Mouse (Mus musculus) olfactory bulb, adult 2 months (tissue): ENCODE measurements around the gene Cdh6. TPM values are rescaled to one million over a fixed set of nuclear protein-coding genes. Genes with fewer than 3 reads are reported as not detected.

Experiments
- H3K27ac ChIP-seq: fragments of 200-500 bp; 2 replicates; pipeline ENCODE4 v1.5.1; 2012; ENCODE audit warnings: low read depth, low read length; ENCODE audit not compliant: insufficient read depth
- H3K4me1 ChIP-seq: fragments of 200-500 bp; 2 replicates; pipeline ENCODE4 v1.6.1; 2012; ENCODE audit warnings: low read length; ENCODE audit not compliant: control insufficient read depth, insufficient read depth
- H3K4me3 ChIP-seq: fragments of 200-500 bp; 2 replicates; pipeline ENCODE4 v1.5.1; 2012; ENCODE audit warnings: mild to moderate bottlenecking, low read depth, low read length, moderate library complexity; ENCODE audit not compliant: insufficient read depth
- CTCF ChIP-seq: fragments of 200-500 bp; IDR thresholded peaks from 2 replicates; pipeline ENCODE4 v1.5.1; 2012; ENCODE audit warnings: low read depth, mild to moderate bottlenecking, low read length, moderate library complexity; ENCODE audit not compliant: insufficient read depth
- POLR2A ChIP-seq: fragments of 200-500 bp; IDR thresholded peaks from 2 replicates; pipeline ENCODE4 v1.6.1; 2012; ENCODE audit warnings: mild to moderate bottlenecking, low read depth, low read length, moderate library complexity; ENCODE audit not compliant: insufficient read depth
- WGBS: fragments of 180-500 bp; shearing (Covaris S2); methylation state at CpG from one replicate; pipeline ENCODE4 v1.1.7; 2018; 5-methylcytosine and 5-hydroxymethylcytosine counted together
- polyA plus RNA-seq: library from polyadenylated mRNA; stranded (reverse); fragments of >200 nt; gene quantifications from 2 replicates; pipeline ENCODE4 v1.2.4, GENCODE M21; 2012; ENCODE audit warnings: low replicate concordance; ENCODE audit not compliant: missing spikeins, insufficient read depth, insufficient read length

Gene Cdh6
- polyA plus RNA-seq, result not detected in 2 replicates

DNA sequence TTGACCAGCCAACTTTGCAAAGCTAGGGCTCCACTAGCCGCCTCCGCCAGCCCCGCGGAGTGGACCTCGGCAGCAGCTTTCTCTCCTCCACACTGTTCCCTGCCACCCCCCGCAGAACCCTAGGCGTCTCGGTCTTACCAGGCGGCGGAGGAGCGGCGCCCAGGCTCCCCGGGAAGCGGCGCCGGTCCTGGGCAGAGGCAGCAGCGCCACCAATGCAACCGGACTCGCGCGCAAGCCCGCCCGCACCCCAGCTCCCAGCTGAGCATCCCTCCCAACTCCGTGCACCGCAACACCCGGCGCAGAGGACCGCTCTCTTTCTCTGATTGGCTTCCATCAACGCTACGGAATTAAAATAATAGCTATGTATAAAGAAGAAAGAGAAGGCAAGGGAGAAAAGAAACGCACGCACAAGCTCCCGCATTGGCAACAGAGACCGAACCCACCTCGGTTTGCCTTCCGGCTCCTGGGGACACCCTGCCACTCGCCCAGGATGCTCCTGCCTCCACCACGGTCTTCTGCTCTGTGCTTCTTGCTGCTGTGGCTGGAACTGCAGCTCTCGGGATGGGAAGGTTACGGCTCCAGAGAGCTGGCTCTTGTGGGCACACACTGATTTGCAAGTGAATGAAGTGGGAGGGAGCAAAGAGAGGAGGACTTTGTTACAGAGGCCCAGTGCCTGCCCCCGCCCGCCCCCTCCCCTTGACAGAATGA is at the start of gene Cdh6:
Cdh6 (minus strand) TSS at position 605 of the 708 bp plus-strand sequence.
- 0 out of 2 replicates have a peak, but pooled peaks cover 2% of the 10 kb centered on the region for H3K4me1 ChIP-seq
- TF ChIP-seq POLR2A, result no peak
- TF ChIP-seq CTCF, result no peak
- H3K27ac ChIP-seq, result peak within 1 kb of the TSS; percentile 24
- H3K4me3 ChIP-seq, result peak within 1 kb of the TSS; percentile 78
- under 1% methylated on average over 42 of the region's 42 CpGs for WGBS

DNA sequence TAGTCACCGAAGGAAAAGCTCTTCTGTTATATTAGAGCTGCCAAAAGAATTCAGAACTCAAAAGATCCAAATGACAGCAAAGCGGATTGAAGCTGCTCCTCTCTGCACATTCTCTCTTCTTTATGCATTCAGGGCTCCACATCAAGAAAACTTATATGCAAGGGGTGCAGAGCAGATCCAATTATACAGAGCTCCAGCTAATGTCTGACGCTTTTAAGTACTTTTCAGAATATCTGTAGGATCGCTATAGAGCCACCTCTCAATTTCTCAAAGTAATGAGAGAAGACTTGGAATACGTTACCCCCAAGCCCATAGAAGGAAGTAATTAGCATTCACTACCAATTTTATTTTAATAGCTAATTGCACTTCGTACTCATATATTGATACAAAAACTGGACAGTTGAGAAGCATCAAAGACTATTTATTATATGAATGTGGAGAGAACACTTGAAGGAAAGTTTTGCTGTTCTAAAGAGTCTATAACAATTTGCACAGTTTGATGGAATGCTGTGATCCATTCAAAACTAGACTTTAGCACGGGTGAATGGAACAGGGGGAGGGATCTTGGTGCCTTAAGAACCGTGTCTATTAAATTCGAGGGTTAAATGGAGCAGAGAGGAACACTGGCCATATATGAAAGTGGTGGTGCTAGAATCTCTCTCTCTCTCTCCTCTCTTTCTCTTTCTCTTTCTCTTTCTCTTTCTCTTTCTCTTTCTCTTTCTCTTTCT is 46.4 kb upstream of the Cdh6 start:
- TF ChIP-seq CTCF, result no peak
- no peak for TF ChIP-seq POLR2A
- Histone ChIP-seq H3K4me1 (no peaks in the 10 kb centered on the region), H3K4me3 (no peak overlapping the region), H3K27ac (no peak overlapping the region)
- 48% methylated on average over 9 of the region's 9 CpGs for WGBS

DNA sequence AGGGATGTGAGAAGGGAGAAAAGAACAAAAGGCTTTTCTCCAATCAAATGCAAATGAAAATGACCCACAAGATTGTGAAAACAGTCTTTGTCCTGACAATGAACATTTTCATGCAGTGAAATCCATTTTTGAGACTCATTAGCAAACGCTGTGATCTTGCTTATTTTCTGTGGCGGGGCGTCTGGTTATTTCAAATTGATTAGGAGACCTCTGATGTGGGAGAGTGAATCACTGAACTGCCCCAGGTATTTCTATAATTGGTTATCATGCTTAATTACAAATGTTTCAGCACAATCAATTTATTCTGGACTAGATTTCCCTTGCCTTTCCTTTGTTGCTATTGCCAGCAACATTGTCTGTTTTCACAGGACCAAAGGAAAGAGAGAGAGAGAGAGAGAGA is 44.3 kb upstream of the Cdh6 start:
- H3K4me3 ChIP-seq, result no peak overlapping the region
- TF ChIP-seq POLR2A (no peak), CTCF (no peak)
- WGBS, result 77% methylated on average over 3 of the region's 3 CpGs
- H3K27ac ChIP-seq, result no peak overlapping the region
- no peaks in the 10 kb centered on the region for H3K4me1 ChIP-seq

DNA sequence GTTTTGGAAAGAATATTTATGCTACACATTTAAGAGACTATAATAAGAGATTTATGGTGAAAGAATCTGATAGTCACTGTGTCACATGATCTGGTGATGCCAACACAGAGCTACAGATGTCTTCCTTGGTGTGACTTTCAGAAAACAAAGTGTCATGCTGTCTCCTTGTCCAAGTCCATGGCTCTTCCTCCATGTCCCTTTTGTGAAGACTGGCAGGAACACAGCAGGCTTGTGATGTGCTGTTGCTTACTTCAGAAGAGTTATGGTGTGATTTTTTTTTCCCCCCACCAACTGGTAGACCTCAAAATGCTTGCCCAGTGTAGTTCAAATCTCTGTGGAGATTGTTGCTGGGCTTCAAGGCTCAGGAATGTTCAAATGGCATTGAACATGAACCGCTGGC is 43.7 kb upstream of the Cdh6 start:
- no peak overlapping the region for H3K4me3 ChIP-seq
- TF ChIP-seq CTCF (no peak), POLR2A (no peak)
- 70% methylated on average over 1 of the region's 1 CpGs for WGBS

DNA sequence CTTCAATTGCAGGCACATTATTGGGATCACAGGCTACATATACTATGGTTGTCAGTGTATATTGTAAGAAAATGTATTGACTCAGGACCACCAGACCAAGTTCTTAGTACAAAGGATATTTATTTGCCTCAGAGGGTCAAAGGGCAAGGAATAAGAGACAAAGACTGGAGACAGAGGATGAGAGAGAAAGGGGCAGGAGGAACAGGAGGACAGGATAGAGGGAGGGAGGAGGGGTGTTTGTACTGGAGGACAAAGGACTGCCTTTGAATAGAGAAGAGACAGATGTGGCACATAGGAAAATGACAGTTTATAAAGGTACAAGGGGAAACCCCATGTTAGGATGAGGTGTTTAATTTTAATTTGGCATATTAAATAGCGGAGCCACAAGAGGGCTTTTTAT is 39.5 kb upstream of the Cdh6 start:
- WGBS, result 98% methylated on average over 1 of the region's 1 CpGs
- TF ChIP-seq POLR2A (no peak), CTCF (no peak)
- Histone ChIP-seq H3K4me1 (no peaks in the 10 kb centered on the region), H3K27ac (no peak overlapping the region), H3K4me3 (no peak overlapping the region)

More for the DNA sequence above, 43.7 kb upstream of the Cdh6 start:
- Histone ChIP-seq H3K27ac (no peak overlapping the region), H3K4me1 (no peaks in the 10 kb centered on the region)

DNA sequence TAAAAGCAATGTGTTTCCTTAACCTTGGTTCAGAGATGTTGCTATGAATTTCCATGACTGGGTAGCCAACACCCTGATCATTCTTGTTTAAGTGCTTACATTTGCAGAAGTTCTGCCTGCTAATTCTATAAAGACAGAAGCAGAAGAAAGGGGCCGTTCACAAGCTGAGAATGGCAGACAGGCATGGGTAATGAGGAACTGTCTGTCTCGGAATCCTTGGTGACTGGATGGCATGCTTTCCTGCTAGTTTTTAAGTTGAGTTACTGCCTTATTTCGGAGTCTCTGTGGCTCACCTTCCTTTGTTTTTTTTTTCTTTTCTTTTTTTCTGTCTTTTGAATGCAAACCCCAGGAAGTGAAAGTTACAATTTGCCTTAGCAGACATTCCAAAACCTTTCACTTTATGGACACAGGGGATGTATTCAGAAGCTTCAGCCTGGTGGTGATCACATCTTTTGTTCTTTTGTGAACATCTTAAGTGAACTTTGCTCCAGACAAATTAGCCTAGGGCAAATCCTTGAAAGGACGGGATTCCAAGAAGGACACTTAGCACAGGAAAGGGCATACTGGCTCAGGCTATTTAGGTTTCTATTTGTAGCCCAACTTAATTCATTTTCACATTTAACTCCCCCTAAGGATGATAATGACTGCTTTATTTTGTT is 38.7 kb upstream of the Cdh6 start:
- Histone ChIP-seq H3K27ac (no peak overlapping the region), H3K4me3 (no peak overlapping the region), H3K4me1 (no peaks in the 10 kb centered on the region)
- TF ChIP-seq CTCF, result no peak
- TF ChIP-seq POLR2A, result no peak
- 58% methylated on average over 4 of the region's 4 CpGs for WGBS

DNA sequence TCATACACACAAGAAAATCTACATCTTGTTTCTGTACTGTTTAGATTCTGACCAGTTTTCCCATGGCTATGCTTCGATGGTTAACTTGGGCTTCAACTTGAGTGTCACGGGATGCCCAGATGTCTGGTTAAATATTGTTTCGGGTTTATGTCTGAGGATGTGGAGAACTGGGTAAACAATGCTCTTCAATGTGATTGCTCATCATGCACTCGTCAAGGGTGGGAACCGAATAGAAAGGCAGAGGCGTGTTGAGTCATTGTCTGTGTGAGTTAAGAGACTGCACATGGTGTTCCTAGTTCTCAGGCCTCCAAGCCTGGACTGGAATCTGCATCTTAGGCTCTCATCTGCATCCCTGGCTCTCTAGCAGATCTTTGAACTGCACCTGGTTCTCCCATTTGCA is 36.7 kb upstream of the Cdh6 start:
- TF ChIP-seq POLR2A (no peak), CTCF (no peak)
- Histone ChIP-seq H3K4me3 (no peak overlapping the region), H3K4me1 (no peaks in the 10 kb centered on the region), H3K27ac (no peak overlapping the region)
- WGBS, result 64% methylated on average over 6 of the region's 6 CpGs

DNA sequence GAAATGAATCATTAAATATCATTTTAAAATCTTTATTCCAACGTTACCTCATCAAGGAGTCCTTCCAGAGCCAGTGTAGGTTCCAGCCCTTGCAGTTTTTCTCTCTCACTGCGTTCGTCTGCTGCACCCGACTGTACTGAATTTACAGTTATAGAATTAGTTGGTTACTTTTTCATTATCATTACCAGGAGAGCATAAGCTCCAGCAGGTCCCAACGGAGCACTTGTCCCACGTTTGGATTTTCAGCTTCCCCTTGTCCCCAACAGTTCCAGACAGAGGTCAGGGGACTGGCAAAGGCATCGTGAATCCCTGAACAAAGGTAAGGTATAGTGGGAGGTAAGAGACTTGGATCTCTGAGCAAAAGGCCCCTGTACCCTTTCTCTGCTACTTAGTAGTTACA is 35.2 kb upstream of the Cdh6 start:
- Histone ChIP-seq H3K4me3 (no peak overlapping the region), H3K4me1 (no peaks in the 10 kb centered on the region), H3K27ac (no peak overlapping the region)
- TF ChIP-seq POLR2A, result no peak
- no peak for TF ChIP-seq CTCF
- 88% methylated on average over 7 of the region's 7 CpGs for WGBS

DNA sequence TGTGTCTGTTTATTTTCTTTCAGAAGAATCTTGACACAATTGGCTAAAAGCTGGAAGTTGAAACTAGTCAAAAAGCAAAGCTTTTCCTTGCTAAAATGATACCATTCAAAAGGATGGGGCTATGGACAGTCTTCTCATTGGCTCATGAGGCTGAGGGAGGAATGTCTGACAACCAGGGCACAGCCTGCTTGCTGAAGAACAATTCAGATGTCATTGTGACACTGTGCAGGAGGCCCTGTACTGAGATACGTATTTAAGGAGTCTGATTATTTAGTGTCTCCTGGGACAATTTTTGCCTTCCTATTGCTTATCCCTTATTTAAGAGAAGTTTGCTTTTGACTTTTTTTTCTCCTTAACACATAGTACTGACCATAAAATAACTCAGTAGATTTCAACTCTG is 22.8 kb upstream of the Cdh6 start:
- WGBS, result 77% methylated on average over 1 of the region's 1 CpGs
- H3K4me1 ChIP-seq, result no peaks in the 10 kb centered on the region
- TF ChIP-seq POLR2A (no peak), CTCF (no peak)
- no peak overlapping the region for H3K27ac ChIP-seq
- no peak overlapping the region for H3K4me3 ChIP-seq
